Mouse (Mus musculus) forelimb bud, embryonic 11.5 days (tissue): ENCODE data around the gene Enoph1.

Experiments
- DNase-seq: peaks from one replicate; pipeline ENCODE4 v3.0.0-alpha.2; 2012; ENCODE audit warnings: low read depth, low spot score

Gene Enoph1

GRCm38 (mm10) chr5:100040281-100040784, 548 bp downstream of the Enoph1 start:
- DNase-seq = no peak

GRCm38 (mm10) chr5:100041272-100041671, 1.5 kb downstream of the Enoph1 start:
- DNase-seq = no peak

- no peak for DNase-seq
These were observed 2.7 kb downstream of the Enoph1 start for GRCm38 (mm10) chr5:100042467-100042866.

- DNase-seq = no peak
These were observed 3.6 kb downstream of the Enoph1 start for GRCm38 (mm10) chr5:100043361-100043760.

- DNase-seq = no peak
These were observed 4.2 kb downstream of the Enoph1 start for GRCm38 (mm10) chr5:100044030-100044429.

- no peak for DNase-seq
These were observed 4.8 kb downstream of the Enoph1 start for GRCm38 (mm10) chr5:100044621-100045020.

GRCm38 (mm10) chr5:100046096-100046495, 6.3 kb downstream of the Enoph1 start:
- DNase-seq = no peak

GRCm38 (mm10) chr5:100047143-100047640, 7.4 kb downstream of the Enoph1 start:
- no peak for DNase-seq

GRCm38 (mm10) chr5:100047871-100048270, 8.1 kb downstream of the Enoph1 start:
- DNase-seq = no peak

- no peak for DNase-seq
These were observed 10.1 kb downstream of the Enoph1 start for GRCm38 (mm10) chr5:100049904-100050303.

GRCm38 (mm10) chr5:100052728-100053127, 12.9 kb downstream of the Enoph1 start:
- no peak for DNase-seq

- no peak for DNase-seq
These were observed 15.2 kb downstream of the Enoph1 start for GRCm38 (mm10) chr5:100054807-100055547.

- no peak for DNase-seq
These were observed 16.1 kb downstream of the Enoph1 start for GRCm38 (mm10) chr5:100055866-100056369.

GRCm38 (mm10) chr5:100057461-100058209, 17.9 kb downstream of the Enoph1 start:
- DNase-seq = no peak

GRCm38 (mm10) chr5:100058729-100059128, 18.9 kb downstream of the Enoph1 start:
- no peak for DNase-seq

- DNase-seq = no peak
These were observed 19.5 kb downstream of the Enoph1 start for GRCm38 (mm10) chr5:100059326-100059725.

GRCm38 (mm10) chr5:100060876-100061275, 21.1 kb downstream of the Enoph1 start:
- no peak for DNase-seq

- DNase-seq = no peak
These were observed 27.8 kb downstream of the Enoph1 start for GRCm38 (mm10) chr5:100067579-100067978.

GRCm38 (mm10) chr5:100069526-100069925, 29.7 kb downstream of the Enoph1 start:
- no peak for DNase-seq

- DNase-seq = peak; percentile 83
These were observed 30.5 kb downstream of the Enoph1 start for GRCm38 (mm10) chr5:100070255-100070654.

GRCm38 (mm10) chr5:100071541-100071940, 31.8 kb downstream of the Enoph1 start:
- no peak for DNase-seq

GRCm38 (mm10) chr5:100072557-100072956, 32.8 kb downstream of the Enoph1 start:
- DNase-seq = no peak
